Mouse (Mus musculus) bone marrow, adult 2 months (tissue): ENCODE measurements around the gene Mturn.

Experiments used
- CTCF ChIP-seq: fragments of 200-500 bp; IDR thresholded peaks from 2 replicates; pipeline ENCODE4 v1.5.1; 2011; ENCODE audit warnings: low read length, control low read depth; ENCODE audit not compliant: control insufficient read depth, insufficient read depth
- POLR2A ChIP-seq: fragments of 200-500 bp; IDR thresholded peaks from 2 replicates; pipeline ENCODE4 v1.6.1; 2011; ENCODE audit warnings: low read depth, mild to moderate bottlenecking, control low read depth, low read length, borderline replicate concordance; ENCODE audit not compliant: control insufficient read depth

- no peak for TF ChIP-seq POLR2A
- TF ChIP-seq CTCF, result no peak
Measured at GRCm38 (mm10) chr6:54749056-54749455, 67.6 kb downstream of the Mturn start.
